Mouse (Mus musculus): ENCODE measurements around the gene Nt5c2.
"Not testable (repeated sequence)": the region's sequence is repeated elsewhere in the genome, so short reads cannot be mapped to it uniquely, and the experiment has no call there.

The Nt5c2 gene

DNA sequence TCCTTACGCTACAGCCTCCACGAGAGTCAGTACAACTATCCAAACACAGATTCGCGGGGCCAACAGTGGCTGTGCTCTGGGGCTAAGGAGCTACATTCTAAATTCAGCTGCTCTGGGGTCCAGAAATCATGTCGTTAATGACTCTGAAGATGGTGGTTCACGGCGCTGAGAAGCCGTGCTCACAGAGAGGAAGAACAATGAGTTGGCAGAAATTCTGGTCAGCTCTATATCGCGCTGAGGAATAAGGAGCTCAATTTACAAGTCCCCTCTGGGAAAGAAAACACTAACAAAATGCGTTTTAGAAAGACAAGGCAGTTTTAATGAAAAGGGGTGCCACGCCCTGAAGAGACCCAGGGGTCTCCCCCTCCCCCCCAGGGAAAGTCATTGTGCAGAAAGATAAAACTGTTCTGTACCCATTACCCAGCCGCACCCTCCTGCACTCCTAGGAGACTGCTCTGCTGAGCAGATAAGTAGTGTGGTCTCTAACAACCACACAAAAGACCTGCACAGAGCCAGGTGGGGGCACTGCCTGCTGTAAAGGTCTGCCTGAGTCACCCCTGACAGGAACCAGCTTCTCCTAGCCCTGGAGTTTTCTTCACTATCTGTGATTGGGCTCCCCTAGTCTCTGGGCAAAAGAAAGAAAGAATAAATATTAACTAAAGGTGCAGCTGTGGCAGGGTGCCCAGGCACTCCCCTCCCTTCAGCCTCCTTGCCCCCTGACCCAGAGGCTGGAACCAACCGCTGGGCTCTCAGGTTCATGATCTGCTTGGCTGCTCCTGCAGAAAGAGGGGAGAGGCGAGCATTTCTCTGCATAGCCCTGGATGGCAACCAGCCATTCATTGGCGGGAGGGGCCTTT is 26.5 kb downstream of the Nt5c2 start:
- ATAC-seq (ENCODE audit: low TSS enrichment) = no peak

DNA sequence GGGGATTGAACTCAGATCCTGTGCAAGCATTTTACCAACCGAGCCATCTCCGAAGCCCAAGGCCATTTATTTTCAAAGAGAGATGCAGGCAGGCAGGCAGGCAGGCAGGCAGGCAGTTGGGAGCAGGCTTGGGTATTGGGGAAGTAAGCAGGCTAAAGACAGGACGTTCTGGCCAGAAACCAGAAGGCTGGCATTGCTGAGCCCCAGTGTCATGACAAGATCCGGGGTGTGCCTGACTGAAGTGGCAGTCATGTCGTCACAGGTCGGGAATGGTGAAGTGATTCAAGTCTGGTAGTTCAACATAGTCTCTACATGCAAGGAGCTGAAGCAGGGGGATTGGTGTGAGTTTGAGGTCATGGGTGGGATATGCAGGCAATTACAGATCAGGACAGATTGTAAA is 27.3 kb downstream of the Nt5c2 start:
- ATAC-seq (ENCODE audit: low TSS enrichment) = no peak

DNA sequence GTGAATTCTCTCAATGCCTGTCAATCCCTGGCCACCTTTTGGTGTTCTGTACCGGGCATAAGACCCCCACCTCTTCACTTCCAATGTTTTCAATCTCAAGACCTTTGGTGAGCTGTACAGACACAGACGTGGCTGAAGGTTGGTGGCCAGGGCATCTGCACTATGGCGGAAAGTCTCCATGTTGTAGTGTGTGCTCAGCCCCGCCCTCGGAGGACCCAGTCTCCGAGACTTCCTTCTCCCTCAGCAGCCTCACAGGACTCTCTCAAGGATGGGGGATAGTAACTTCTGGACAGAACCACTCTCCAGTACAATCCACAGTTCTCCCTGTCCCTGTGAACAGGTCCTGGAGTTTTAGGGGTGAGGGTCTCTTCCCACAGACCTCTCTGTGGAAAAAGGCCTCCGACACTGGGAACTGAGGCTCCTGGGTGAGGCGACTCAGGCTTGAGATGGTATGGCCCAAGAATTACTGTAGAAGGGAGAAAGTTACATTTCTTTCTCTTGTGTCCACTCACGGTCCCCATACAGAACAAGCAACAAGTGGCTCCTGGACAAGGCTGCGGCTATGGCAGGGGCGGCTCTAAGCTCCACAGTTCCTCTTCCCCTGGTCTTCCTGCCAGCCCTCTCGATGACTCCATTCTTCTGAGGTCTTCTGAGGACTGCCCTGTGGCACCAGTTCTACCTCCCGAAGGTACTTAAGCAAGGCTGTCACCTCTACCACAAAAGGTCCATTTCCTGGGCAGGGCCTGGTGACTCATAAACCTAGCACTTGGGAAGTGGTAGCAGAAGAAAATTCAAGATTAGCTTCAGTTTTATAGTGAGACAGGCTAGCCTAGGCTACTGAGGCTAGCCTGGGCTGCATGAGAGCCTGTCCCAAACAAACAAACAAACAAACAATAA is 30.0 kb downstream of the Nt5c2 start:
- no peak for ATAC-seq (ENCODE audit: low TSS enrichment)

DNA sequence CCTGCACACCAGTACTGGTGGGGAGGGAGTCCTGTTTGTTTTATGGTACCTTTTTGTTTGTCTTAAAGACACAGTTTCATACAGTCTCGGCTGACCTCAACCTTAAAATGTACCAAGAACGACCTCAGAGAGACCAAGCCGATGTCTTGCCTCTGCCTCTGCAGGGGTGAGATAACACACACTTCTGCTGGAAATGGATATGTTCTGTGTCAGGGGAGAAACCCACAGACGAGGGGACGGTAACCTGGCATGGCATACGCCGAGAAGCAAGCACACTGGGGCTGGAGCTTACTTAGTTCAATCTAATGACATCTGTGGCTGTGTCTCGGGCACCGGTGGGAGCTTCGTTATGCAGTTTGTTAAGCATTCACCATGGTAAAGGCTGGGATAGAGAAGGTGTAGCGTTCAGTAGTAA is 31.0 kb downstream of the Nt5c2 start:
- no peak for ATAC-seq (ENCODE audit: low TSS enrichment)

DNA sequence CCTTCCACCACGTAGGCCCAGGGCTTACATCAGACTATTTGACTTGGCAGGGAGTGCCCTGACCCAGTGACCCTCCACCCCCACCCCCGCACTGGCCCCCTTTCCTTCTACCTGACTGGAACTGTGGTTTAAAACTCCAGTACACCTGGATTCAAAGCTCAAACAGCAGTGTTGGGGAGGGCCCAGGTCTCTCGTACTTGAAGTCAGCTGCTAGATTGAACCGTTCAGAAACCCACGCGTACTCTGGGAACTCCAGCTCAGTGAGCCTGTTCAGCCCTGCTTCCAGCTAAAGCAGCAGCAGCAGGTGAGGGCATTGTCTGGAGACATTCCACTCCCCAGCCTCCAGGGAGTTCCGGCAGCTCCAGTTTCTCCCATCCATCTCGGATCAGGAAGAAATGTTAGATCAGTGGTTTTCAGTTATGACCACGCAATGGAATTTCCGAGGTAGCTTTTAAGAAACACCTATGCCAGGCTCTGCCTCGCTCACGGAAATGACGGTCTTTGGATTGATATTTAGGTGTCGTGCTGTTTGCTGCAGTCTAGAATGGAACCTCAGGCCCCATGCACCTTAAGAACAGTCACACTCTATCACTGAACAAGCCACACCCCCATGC is 31.5 kb downstream of the Nt5c2 start:
- ATAC-seq (ENCODE audit: low TSS enrichment) = no peak

DNA sequence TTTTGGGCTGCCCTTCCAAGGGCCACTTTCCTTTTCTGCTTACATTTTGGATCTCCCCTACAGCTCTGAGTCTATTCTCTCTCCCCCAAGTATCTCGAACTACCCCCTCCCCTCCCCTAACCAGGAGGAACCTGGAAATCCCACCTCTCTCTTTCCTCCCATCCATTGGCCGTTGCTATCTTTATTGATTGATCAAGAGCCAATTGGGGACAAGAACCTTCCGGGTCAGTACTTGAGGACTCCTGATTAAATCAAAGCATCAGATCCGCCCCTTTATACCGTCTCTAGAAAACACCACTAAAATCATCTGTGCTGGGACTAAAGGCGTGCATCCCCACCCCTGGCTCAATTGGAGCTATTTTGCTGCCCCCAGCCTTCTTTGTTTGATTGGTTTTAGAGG is 33.5 kb downstream of the Nt5c2 start:
- ATAC-seq (ENCODE audit: low TSS enrichment) = no peak

DNA sequence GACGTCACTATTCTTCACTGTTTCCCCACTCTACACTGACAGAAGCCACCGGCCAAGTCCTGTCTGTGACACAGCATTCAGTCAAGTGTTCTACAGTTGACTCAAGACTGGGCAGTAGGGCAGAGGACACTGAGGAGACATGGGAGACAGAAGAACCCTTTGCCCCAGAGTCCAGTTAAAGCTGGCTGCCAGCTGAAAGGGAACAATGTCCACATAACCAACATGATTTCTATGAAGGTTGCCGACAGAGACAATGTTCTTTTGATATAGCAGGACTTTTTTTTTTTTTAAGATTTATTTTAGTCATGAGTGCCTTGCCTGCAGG is 35.2 kb downstream of the Nt5c2 start:
- no peak for ATAC-seq (ENCODE audit: low TSS enrichment)

DNA sequence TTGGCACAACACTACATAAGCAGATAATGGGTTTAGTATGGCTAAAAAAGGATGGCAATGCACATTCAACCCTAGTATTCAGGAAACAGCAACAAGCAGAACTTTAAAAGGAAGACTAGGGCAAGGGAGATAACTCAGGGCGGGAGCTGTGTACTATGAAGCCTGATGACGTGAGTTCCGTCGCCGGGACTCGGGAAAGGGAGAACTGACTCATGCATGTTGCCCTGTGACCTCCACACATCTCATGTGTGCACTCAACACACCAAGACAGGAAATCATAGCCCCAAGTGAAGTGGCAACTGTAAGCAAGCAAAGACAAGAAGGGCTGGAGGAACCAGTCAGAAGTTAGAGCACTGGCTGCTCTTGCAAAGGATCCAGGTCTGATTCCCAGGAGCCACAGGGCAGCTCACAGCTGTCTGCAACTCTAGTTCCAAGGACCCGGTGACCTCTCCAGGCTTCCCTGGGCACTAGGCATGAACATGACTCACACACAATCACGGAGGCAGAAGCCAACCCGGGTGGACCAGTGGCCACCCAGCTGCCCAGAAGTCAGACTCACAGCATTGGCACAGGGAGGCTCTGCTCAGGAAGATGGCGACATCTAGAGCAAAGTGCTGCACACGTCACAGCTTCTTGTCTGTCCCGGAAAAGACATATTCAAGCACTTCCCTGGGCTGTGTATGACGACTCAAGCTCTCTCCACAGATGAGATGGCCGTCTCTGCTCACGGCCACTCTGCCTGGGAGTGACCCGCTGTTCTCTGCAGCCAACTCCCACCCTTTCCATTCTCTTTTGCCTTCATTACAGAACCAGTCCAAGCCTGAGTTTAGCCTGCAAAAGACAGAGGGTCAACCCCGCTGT is 35.8 kb downstream of the Nt5c2 start:
- no peak for ATAC-seq (ENCODE audit: low TSS enrichment)

DNA sequence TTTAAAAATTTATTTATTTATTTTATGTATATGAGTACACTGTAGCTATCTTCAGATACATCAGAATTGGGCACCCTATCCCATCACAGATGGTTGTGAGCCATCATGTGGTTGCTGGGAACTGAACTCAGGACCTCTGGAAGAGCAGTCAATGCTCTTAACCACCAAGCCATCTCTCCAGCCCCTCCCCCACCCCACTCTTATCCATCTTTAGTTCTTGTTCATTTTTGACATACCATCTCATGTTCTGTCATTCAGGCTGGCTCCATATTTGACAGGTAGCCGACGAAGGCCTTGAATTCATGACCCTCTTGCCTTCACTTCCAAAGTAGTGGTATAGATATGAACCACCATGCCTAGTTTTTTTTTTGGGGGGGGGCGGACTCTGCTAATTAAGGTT is 36.9 kb downstream of the Nt5c2 start:
- not testable (repeated sequence) for ATAC-seq (ENCODE audit: low TSS enrichment)

DNA sequence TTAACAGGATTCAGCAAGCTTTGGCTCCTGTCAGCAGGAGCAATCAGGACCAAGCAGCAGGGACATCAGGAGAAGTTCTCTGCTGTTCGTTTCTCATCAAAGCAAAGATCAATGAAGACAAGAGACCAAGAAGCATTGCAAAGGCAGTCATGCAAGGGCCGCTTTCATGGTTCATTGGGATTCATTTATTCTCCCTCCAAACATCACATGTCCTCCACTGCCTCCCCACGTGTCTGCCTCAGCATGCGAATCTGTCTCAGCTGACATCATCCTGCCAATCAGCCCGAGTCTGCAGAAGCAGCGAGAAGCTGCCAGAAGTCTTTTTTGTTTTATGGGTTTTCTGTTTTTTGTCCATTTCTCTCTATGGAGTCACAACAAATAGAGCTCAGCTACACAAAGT is 37.5 kb downstream of the Nt5c2 start:
- ATAC-seq (ENCODE audit: low TSS enrichment) = no peak

DNA sequence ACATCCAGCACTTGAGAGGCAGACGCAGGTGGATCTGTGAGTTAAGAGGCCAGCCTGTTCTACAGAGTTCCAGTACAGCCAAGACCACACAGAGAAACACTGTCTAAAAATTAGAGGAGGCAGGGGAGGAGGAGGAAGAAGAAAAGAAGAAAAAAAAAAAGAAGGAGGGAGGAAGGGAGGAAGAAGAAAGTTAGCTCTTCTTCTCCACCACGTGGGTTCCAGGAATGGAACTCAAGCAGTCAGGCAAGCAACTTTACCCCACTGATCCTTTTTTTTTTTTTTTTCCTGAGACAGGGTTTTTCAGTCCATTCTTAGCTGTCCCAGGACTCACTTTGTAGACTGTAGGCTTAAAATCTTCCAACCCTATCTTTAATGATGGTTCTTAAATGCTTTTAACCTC is 38.2 kb downstream of the Nt5c2 start:
- no peak for ATAC-seq (ENCODE audit: low TSS enrichment)

DNA sequence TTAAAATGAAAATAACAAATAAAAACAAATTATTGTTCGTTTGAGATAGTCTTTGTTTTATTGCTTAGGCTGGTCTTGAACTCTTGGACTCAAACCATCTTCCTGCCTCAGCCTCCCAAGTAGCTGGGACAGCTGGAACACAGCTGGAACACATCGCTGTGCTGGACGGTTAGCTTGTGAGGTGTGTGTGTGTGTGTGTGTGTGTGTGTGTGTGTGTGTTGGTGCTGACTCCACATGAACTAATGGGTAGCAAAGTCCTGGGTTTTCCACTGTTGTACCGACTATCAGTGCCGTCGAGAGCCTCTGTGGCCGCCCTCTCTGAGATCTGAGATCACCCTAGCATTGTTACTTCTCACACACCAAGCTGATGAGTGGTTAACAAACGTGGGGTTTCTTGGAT is 39.0 kb downstream of the Nt5c2 start:
- ATAC-seq (ENCODE audit: low TSS enrichment) = no peak

DNA sequence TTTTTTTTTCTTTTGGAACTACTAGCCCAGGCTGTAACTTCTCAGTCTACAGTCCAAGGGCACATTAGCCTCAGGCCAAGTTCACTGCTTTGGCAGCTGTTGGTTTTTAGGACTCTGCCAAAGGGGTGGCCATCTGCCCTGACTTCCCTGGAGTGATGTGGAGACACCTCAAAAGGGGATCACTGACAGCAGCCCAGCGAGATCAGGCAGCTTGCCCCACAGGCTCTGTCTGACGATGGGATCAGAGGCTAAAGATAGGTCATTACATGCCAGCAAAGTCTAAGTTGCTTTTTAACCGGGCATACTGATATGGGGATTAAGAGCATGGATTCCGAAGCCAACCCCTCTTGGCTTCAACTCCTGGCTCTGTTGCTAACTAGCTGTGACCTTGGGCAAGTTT is 39.4 kb downstream of the Nt5c2 start:
- ATAC-seq (ENCODE audit: low TSS enrichment) = no peak

DNA sequence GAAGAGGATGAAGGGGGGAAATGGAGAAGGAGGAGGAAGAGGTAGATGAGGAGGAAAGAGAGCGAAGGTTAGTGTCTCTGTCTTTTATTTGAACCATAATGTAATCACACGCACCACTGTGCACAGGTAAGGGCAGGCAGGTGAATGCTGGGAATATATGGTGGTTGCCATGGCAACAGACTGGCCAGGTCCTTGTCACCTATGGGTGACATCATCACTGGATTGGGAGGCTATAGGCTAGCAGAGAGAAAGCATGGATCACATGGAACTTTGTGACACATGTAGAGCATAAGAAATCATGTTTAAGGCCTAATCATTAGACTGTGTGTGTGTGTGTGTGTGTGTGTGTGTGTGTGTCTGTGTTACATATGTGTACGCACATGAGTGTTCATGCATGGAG is 42.8 kb downstream of the Nt5c2 start:
- no peak for ATAC-seq (ENCODE audit: low TSS enrichment)

DNA sequence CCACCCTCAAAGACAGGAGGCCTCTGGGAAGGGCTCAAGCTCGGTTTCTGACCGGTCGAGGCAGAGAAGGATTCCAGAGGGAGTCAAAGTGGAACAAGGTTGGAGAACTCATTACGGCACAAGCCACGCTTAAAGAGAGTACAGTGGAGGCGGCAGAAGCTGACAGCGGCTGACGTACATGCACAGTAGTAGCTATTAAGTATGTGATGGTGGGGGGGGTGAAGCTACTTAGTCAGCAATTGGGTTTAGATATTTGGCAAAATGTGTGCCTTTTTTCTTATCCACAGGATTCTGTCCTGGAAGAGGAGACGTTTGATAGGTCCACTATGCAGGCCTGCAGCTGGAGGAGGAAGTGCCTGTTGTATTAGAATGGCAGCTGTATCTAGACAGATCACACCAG is 43.2 kb downstream of the Nt5c2 start:
- no peak for ATAC-seq (ENCODE audit: low TSS enrichment)

DNA sequence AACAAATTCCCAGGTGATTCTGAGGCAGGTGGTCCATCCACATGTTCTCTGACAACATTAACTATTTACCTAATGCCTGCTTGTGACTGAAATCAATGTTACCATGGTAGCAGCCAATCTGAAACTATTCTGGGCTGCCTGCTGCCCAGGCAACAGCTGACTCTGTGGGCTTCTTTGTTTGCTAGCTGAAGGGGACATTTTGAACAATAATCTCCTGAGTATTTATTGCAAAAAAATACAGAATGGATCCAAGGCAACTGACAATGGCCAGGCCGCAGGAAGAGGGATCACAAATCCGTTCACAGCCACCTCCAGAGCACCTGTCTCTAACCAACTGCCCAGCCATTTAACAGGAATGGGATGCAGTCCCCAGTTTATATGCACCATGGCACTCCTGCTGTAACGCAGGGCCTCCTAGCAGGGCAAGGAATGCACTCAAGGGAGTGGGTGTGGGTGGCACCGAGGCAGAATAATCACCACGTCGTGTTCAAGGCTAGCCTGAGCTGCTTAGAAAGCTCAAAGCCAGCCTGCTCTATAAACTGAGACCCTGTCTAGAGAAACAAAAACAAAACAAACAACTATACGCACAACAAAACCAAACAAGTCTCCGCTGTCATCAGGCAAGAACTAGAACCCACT is 43.8 kb downstream of the Nt5c2 start:
- no peak for ATAC-seq (ENCODE audit: low TSS enrichment)

DNA sequence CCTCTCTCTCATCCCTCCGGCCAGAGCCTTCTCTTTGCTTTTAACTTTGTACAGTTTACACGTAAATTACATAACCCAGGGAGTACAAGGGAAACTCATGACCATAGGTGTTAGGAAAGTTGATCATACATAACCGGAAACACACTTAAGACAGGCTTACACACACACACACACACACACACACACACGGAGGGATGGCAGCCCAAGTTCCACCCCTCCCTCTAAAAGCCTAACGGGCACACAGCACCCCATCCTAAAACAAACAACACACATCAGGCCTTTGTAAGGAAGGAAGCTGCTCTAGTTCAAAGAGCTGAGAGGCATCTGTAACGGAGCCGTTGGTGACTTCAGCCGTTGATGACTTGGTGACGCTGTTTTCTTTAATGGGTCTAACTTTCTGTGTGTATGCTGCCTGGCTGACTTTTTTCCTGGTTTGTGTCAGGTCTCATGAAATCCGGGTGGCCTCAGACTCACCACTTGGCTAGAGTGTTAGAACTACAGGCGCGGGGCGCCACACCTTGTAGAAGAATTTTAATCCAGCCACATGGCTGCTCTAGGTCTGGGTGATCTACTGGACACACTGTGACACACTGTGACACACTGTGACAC is 44.7 kb downstream of the Nt5c2 start:
- no peak for ATAC-seq (ENCODE audit: low TSS enrichment)

DNA sequence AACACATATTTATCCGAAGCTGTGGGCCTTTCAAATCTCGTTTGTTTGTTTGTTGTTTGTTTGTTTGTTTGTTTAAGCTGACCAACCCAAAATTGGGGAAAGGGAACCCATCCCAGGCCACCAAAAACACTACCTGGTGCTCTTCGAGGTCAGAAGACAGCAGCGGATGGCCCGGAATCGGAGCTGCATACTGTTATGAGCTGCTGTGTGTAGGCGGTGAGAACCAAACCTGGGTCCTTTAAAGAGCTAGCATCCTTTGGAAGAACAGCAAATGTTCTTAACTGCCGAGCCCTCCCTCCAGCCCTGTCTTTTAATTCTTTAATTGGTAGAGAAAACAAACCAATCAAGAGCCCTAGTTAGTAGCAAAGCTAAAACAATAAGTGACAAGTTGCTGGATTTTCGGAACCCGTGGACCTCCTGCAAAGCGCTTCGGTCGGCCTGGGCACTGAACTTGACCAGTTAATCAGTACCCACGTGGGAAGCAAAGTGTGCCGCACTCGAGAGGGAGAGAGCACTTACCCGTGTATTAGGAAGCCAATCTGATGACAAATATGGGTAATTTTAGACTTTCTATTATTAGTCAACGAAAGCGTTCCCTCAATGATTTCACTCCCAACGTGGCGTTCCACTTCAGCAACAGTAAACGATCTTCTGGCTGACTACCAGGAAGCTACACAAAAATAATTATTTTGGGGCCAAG is 45.5 kb downstream of the Nt5c2 start:
- ATAC-seq (ENCODE audit: low TSS enrichment) = peak; percentile 60; the same call in 1 of the 2 replicates

DNA sequence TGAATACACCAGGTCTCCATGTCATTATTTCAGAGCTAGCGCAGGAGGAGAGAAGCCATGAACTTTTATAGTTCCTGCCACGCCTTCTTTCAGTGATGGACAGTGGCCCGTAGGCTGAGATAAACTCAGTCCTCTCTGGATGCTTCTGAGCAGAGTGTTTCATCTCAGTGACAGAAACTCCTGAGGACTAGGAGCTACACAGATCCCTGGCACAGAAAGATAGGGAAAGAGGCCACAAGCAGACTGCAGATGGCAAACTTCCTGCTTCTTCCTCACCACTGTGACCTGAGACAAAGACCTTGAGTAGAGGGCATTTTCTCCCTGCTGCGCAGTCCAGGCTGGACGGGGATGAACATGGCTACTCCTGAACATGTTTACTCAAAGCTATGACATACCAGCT is 46.1 kb downstream of the Nt5c2 start:
- no peak for ATAC-seq (ENCODE audit: low TSS enrichment)

DNA sequence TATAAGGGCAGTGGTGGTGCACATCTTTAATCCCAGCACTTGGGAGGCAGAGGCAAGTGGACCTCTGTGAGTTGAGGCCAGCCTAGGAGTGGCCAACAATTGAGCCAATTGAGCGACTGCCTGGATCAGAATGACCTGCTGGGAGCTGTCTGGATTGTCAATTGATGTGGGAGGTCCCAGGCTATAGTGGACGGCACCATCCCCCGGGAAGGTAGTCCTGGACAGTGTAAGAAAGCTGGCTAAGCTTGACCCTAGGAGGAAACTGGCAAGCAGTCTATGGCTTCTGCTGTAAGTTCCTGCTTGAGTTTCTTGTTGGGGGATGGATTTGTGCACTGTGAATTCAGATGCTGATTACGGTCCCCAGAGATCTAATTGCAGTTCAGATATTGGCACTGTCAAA is 47.1 kb downstream of the Nt5c2 start:
- ATAC-seq (ENCODE audit: low TSS enrichment) = no peak

Data from frontal cortex, adult (tissue).